Mouse (Mus musculus) CH12.LX (cell line): ENCODE measurements around the gene Dapk3. TPM values are rescaled to one million over a fixed set of nuclear protein-coding genes. Genes with fewer than 3 reads are reported as not detected.

Source experiments
- DNase-seq: peaks from one replicate; pipeline ENCODE4 v3.0.0-alpha.2; 2013; ENCODE audit errors: extremely low read depth
- H3K27ac ChIP-seq: 2 replicates; pipeline ENCODE4 v1.5.1; 2012; ENCODE audit warnings: low read depth, mild to moderate bottlenecking, control low read depth, moderate library complexity; ENCODE audit not compliant: insufficient read depth
- H3K27me3 ChIP-seq: replicated peaks from 2 replicates; pipeline ENCODE3; 2012; ENCODE audit warnings: inconsistent platforms
- H3K36me3 ChIP-seq, 2 experiments: replicated peaks in 1 of 2; 2 replicates each; pipeline versions ENCODE3 to v1.6.1; 2012; ENCODE audit warnings: inconsistent platforms in 1 of 2, low read length in 1 of 2, mild to moderate bottlenecking in 1 of 2, mixed read lengths in 1 of 2, moderate library complexity in 1 of 2; ENCODE audit not compliant: control insufficient read depth in 1 of 2, insufficient read depth in 1 of 2
- H3K4me1 ChIP-seq, 2 experiments: 2 replicates each; pipeline ENCODE4 v1.6.1; 2012; ENCODE audit warnings: inconsistent platforms in 1 of 2, moderate library complexity in 1 of 2; ENCODE audit not compliant: insufficient read depth in 2 of 2, control insufficient read depth in 1 of 2
- H3K4me2 ChIP-seq: 2 replicates; pipeline ENCODE4 v1.6.1; 2012; ENCODE audit warnings: low read depth, mild to moderate bottlenecking, control low read depth; ENCODE audit not compliant: poor library complexity, insufficient read depth, severe bottlenecking
- H3K4me3 ChIP-seq, 3 experiments: fragments of 150-350 bp in 1 of 3; sonication (generic) in 1 of 3; replicated peaks in 1 of 3; 2 replicates each; pipeline versions ENCODE3 to v1.5.1; 2011 to 2012; ENCODE audit warnings: low read depth in 2 of 3, low read length in 2 of 3, mild to moderate bottlenecking in 2 of 3, moderate library complexity in 2 of 3, control low read depth in 1 of 3, improper control_type of control experiment in 1 of 3, inconsistent platforms in 1 of 3, mixed read lengths in 1 of 3; ENCODE audit not compliant: poor library complexity in 1 of 3
- H3K79me2 ChIP-seq: replicated peaks from 2 replicates; pipeline ENCODE4 v1.6.1; 2012; ENCODE audit warnings: mild to moderate bottlenecking, moderate library complexity; ENCODE audit not compliant: control insufficient read depth, poor library complexity, insufficient read depth, severe bottlenecking; ENCODE audit errors: extremely low read depth
- H3K9ac ChIP-seq: 2 replicates; pipeline ENCODE4 v1.6.1; 2012; ENCODE audit warnings: low read depth, mild to moderate bottlenecking, control low read depth, moderate library complexity; ENCODE audit not compliant: insufficient read depth
- H3K9me3 ChIP-seq: replicated peaks from 2 replicates; pipeline ENCODE3; 2012; ENCODE audit warnings: low read length, inconsistent platforms, mixed read lengths
- BHLHE40 ChIP-seq: IDR thresholded peaks from 2 replicates; pipeline ENCODE4 v1.6.1; 2011; ENCODE audit warnings: mild to moderate bottlenecking, low read depth, low read length, improper control_type of control experiment
- ELF1 ChIP-seq: IDR thresholded peaks from 2 replicates; pipeline ENCODE4 v1.6.1; 2014; ENCODE audit warnings: low read depth, mild to moderate bottlenecking, inconsistent platforms, low read length, improper control_type of control experiment
- HCFC1 ChIP-seq: IDR thresholded peaks from 2 replicates; pipeline ENCODE4 v1.6.1; 2012; ENCODE audit warnings: low read depth, mild to moderate bottlenecking, inconsistent platforms, low read length, improper control_type of control experiment
- KAT2A ChIP-seq: IDR thresholded peaks from 2 replicates; pipeline ENCODE4 v1.6.1; 2012; ENCODE audit warnings: low read length, improper control_type of control experiment, inconsistent platforms; ENCODE audit not compliant: insufficient replicate concordance
- MAFK ChIP-seq: IDR thresholded peaks from 2 replicates; pipeline ENCODE4 v1.6.1; 2011; ENCODE audit warnings: low read length, improper control_type of control experiment; ENCODE audit not compliant: insufficient replicate concordance
- MAZ ChIP-seq: IDR thresholded peaks from 2 replicates; pipeline ENCODE4 v1.6.1; 2012; ENCODE audit warnings: low read depth, mild to moderate bottlenecking, inconsistent platforms, low read length, improper control_type of control experiment, moderate library complexity
- MYC ChIP-seq: IDR thresholded peaks from 2 replicates; pipeline ENCODE4 v1.6.1; 2011; ENCODE audit warnings: low read depth, mild to moderate bottlenecking, improper control_type of control experiment, low read length
- POLR2AphosphoS2 ChIP-seq: IDR thresholded peaks from 2 replicates; pipeline ENCODE4 v1.6.1; 2011; ENCODE audit warnings: low read depth, low read length, improper control_type of control experiment
- RAD21 ChIP-seq: IDR thresholded peaks from 2 replicates; pipeline ENCODE4 v1.6.1; 2011; ENCODE audit warnings: low read depth, mild to moderate bottlenecking, low read length, improper control_type of control experiment, moderate library complexity
- dilution Hi-C: fragments of 300-500 bp; cut with MboI; formaldehyde crosslinking; loops from 2 replicates; pipeline ENCODE4 v1.14.3; 2020; ENCODE audit warnings: low sequenced_read_pairs; ENCODE audit not compliant: extremely low pct_unique_long_range_greater_than_20kb, extremely low pct_ligation_motif_present
- in situ Hi-C: fragments of 300-500 bp; cut with MboI; formaldehyde crosslinking; loops from 3 replicates; pipeline ENCODE4 v1.14.3; 2019; ENCODE audit warnings: low sequenced_read_pairs, low pct_ligation_motif_present, low pct_unique_long_range_greater_than_20kb, mixed read lengths
- polyA plus RNA-seq: library from polyadenylated mRNA; unstranded; fragments of >175 nt; gene quantifications from 2 replicates; pipeline ENCODE4 v1.2.1, GENCODE M21; 2012; ENCODE audit warnings: low read depth; ENCODE audit not compliant: insufficient read length
- total RNA-seq, 2 experiments: library from RNA; depleted of rRNA; stranded (reverse); fragments of 300-350 nt in 1 of 2; fragments of >200 nt in 1 of 2; gene quantifications; 2 replicates each; pipeline ENCODE4 v1.2.3; 2012 to 2014

Gene Dapk3
- total and polyA plus RNA-seq, 3 experiments: 25.4 to 46.2 (median 44.5) TPM

GRCm38 (mm10) chr10:81201807-81202758, 19.3 kb downstream of the Dapk3 start, which contains the start of gene Nmrk2:
Gene Nmrk2 (minus strand): TSS chr10:81202051.
- H3K4me1 ChIP-seq: peaks cover 31 to 47% of the 10 kb centered on the region in 2 experiments
- H3K36me3 ChIP-seq: no peaks in the 10 kb centered on the region
- H3K9ac ChIP-seq: no peak within 1 kb of the TSS
- no peak within 1 kb of the TSS for H3K4me2 ChIP-seq
- DNase-seq: no peak
- TF ChIP-seq BHLHE40 (peak; percentile 43; the same call in 1 of the 2 replicates), MYC (no peak), MAFK (no peak), ELF1 (no peak), POLR2AphosphoS2 (no peak), MAZ (0 out of 2 replicates have a peak, but pooled peaks have one; percentile 22)
- peaks cover 10% of the 10 kb centered on the region for H3K9me3 ChIP-seq
- dilution Hi-C loops: no loop called here
- in situ Hi-C loops: loop anchor here (5.0 kb wide), 1 partner anchor 35 kb away; no protein-coding TSS in a partner anchor
- H3K27me3 ChIP-seq: no peaks in the 10 kb centered on the region
- H3K4me3 ChIP-seq: no peak within 1 kb of the TSS
- H3K27ac ChIP-seq: no peak within 1 kb of the TSS
- no peaks in the 10 kb centered on the region for H3K79me2 ChIP-seq

GRCm38 (mm10) chr10:81202978-81203720, 20.3 kb downstream of the Dapk3 start:
- in situ Hi-C loops: loop anchor here (5.0 kb wide), 1 partner anchor 34 kb away; no protein-coding TSS in a partner anchor
- no peak for DNase-seq
- Histone ChIP-seq H3K9ac (no peak overlapping the region), H3K27me3 (no peaks in the 10 kb centered on the region), H3K9me3 (peaks cover 10% of the 10 kb centered on the region)
- TF ChIP-seq KAT2A (no peak), RAD21 (peak; percentile 11)
- TF ChIP-seq, all 38 proteins: peak for 1
- Histone ChIP-seq H3K4me3 (no peak overlapping the region), H3K4me2 (no peak overlapping the region), H3K4me1 (peaks cover 27 to 41% of the 10 kb centered on the region in 2 experiments), H3K36me3 (no peaks in the 10 kb centered on the region), H3K79me2 (no peaks in the 10 kb centered on the region), H3K27ac (no peak overlapping the region)
- dilution Hi-C loops: no loop called here

GRCm38 (mm10) chr10:81204137-81204536, 21.3 kb downstream of the Dapk3 start:
- in situ Hi-C loops: loop anchor here (5.0 kb wide), 1 partner anchor 33 kb away; no protein-coding TSS in a partner anchor
- no peaks in the 10 kb centered on the region for H3K36me3 ChIP-seq
- H3K27me3 ChIP-seq: no peaks in the 10 kb centered on the region
- peaks cover 27 to 41% of the 10 kb centered on the region in 2 experiments for H3K4me1 ChIP-seq
- TF ChIP-seq HCFC1: no peak
- H3K4me2 ChIP-seq: no peak overlapping the region
- no peak overlapping the region for H3K27ac ChIP-seq
- H3K9ac ChIP-seq: no peak overlapping the region
- H3K9me3 ChIP-seq: peaks cover 10% of the 10 kb centered on the region
- H3K4me3 ChIP-seq: no peak overlapping the region
- H3K79me2 ChIP-seq: no peaks in the 10 kb centered on the region
- no peak for DNase-seq
- dilution Hi-C loops: no loop called here
